Mouse (Mus musculus) heart, adult 8-10 months (tissue): Measurements from ENCODE around the gene Ccdc162. TPM values are rescaled to one million over a fixed set of nuclear protein-coding genes. Genes with fewer than 3 reads are reported as not detected.
"Not testable (repeated sequence)": the region's sequence is repeated elsewhere in the genome, so short reads cannot be mapped to it uniquely, and the experiment has no call there.

ENCODE experiments used
- DNase-seq: peaks from one replicate; pipeline ENCODE4 v3.0.0; 2022; ENCODE audit warnings: low spot score
- total RNA-seq, 4 experiments: library from RNA; stranded (reverse); gene quantifications; 2 replicates each; pipeline ENCODE4 v1.2.4; 2022

The Ccdc162 gene
- total RNA-seq, 4 experiments from 2014 or later = 0.20 TPM; not detected in 3

- DNase-seq = no peak
These were observed 19.4 kb downstream of the Ccdc162 start for GRCm38 (mm10) chr10:41697040-41697439.

DNA sequence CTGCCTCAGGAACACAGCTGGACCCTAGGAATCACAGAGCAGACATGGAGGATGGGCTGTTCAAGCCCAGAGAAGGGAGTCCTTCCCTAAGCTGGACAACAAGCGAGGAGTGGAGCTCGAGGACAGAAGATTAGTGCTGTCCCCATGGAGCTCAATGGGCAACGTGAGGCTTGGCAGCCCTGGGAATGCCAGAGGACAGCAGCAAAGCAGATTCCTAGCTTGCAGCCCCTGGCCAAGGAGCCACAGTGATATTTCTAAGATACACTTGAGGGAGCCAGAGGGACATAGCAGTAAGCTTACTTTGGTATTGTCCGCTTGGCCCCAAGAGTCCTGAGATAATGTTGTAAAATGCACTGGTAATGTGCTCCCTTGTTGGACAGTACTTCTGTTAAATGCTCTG is 25.5 kb downstream of the Ccdc162 start:
- no peak for DNase-seq

GRCm38 (mm10) chr10:41689941-41690887 is 26.2 kb downstream of the Ccdc162 start:
- peak; percentile 70 for DNase-seq

GRCm38 (mm10) chr10:41684548-41684996 is 31.9 kb downstream of the Ccdc162 start:
- DNase-seq = no peak

GRCm38 (mm10) chr10:41682546-41683393 is 33.7 kb downstream of the Ccdc162 start:
- peak; percentile 82 for DNase-seq

DNA sequence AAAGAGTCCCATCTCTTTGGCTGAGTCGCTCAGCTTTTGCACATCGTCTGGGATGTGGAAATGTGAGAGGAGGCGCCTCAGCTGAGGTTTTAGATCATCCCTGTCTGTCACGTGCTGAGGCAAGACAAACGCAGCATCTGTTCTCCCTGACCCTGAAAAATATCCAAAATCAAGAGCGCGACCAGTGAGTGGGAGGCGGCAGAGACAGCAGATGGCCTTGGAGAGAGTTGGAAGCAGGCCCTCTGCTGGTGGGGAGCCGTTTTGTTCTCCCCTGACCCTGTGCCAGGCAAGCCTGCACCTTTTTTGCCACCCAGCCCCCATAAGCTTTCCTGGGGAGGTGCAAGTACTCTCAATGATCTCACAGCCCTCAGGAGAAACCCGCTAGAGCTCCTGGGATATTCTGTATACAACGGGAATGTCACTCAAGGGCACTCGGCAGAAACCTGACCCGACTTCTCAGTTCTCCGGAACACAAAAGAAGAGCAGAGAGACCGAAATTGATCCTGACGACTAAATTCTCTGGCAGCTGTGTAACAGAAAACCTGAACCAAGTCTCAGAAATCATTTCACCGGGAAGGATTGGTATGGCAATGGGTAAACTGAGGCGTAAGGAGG is 37.6 kb downstream of the Ccdc162 start:
- peak; percentile 21 for DNase-seq

DNA sequence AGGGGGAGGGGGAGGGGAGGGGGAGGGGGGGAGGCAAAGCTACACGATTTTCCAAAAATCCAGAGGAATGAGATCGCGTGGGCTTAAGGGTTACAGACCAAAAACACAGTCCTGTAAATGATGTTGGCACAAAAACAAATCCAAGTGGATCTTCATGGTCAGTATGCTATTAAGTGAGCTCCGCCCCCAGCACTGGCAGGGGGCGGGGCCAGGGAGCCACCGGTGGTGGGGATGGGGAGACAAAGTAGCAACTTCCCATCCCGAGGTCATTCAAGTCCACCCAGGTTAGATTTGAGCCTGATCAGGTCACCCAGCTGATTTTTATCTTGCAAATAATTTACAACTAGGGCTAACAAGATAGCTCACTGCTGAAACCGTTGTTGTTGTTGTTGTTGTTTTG is 39.0 kb downstream of the Ccdc162 start:
- DNase-seq = no peak

DNA sequence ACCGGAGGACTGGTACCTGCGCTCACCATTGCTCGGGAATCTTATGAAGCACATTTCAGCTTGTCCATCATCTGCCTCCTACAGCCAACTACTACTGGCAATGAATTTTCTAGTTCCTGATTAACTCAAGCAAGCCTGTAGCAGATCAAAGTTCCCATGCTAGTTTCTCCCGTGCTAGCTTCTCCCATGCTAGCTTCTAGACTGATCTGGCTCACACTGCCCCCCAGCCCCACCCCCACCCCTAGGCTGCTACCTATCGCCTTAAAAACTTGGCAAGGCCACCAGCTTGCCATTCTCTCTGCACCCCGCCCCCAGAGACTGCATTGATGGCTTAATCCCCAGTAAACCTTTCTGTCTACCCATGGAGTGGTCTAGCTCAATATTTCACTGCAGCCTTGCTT is 39.8 kb downstream of the Ccdc162 start:
- DNase-seq = no peak

DNA sequence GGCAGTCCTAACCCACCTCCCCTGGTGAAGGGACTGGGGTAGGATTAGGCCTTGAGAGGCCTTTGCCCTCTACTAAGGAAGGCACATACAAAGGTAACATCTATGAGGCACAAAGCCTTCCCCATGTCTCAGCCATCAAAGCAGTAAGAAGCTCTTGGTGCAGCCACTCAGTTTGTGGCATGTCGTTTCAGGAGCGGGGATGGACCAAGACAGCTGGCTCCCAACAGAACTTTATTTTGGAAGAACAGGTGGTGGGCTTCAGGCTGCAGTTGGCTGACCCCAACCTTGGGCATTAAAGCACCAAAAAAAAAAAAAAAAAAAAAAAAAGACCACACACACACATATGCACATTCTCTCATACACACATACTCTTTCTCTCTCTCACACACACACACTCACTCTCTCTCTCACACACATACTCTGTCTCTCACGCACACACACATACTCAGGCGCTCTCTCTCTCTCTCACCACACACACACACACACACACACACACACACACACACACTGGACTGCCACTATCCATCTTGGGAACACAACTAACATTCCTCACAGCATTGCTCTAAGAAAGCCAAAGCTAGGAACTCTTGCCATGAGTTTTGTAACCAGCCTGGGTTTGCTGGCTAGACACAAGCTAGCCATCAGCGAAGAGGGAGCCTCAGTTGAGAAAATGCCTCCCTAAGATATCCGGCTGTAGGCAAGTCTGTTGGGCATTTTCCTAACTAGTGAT is 40.4 kb downstream of the Ccdc162 start:
- DNase-seq = no peak

DNA sequence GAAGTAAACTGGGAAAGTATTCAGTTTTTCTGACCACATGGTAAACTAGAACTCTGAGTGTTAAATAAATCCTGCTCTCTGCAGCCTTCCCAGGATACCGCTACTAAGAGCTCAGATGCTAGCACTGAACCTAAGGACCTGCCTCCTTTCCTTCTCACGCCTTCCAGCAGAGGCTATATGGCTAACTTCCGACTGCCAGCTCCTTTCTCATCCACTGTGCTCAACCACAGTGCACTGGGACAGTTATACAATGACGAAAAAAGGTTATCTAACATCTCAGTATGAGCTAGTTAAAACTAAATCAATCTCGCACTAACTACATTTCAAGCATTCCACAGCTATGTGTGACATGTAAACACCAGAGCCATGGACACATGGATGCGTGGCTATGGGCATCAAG is 41.2 kb downstream of the Ccdc162 start:
- DNase-seq = no peak

- no peak for DNase-seq
These were observed 42.1 kb downstream of the Ccdc162 start for GRCm38 (mm10) chr10:41674362-41674761.

DNA sequence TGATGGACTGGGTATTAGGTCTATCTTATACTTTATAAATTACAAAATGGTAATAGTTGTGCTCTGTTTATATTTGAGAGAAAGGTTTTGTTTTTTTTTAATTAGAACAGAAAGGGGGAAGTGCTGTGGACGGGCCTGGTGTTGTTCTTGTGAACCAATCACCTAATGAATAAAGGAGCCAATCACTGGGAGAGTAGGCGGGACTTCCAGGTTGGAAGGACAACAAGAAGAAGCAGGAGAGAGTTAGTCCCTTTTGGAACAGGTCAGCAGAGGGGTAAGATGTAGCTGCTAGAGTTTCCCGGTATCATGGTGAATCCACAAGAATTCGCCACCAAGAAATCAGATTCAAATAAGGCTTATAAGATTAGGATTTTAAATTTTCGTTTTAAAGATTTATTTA is 46.2 kb downstream of the Ccdc162 start:
- no peak for DNase-seq

- DNase-seq = no peak
These were observed 50.9 kb downstream of the Ccdc162 start for GRCm38 (mm10) chr10:41665498-41665897.

GRCm38 (mm10) chr10:41659671-41660070 is 56.8 kb downstream of the Ccdc162 start:
- DNase-seq = not testable (repeated sequence)

DNA sequence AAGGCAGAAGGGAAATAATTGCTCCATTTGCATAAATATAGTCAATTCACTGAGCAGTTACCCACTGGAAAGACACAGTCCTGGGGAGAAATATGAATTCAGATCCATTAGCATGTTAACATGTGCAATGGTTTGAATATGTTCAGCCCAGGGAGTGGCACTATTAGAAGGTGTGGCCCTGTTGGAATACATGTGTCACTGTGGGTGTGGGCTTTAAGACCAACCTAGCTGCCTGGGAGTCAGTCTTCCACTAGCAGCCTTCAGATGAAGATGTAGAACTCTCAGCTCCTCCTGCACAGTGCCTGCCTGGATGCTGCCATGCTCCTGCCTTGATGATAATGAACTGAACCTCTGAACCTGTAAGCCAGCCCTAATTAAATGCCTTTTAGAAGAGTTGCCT is 60.8 kb downstream of the Ccdc162 start:
- DNase-seq = not testable (repeated sequence)

- DNase-seq = no peak
These were observed 63.4 kb downstream of the Ccdc162 start for GRCm38 (mm10) chr10:41652988-41653387.

DNA sequence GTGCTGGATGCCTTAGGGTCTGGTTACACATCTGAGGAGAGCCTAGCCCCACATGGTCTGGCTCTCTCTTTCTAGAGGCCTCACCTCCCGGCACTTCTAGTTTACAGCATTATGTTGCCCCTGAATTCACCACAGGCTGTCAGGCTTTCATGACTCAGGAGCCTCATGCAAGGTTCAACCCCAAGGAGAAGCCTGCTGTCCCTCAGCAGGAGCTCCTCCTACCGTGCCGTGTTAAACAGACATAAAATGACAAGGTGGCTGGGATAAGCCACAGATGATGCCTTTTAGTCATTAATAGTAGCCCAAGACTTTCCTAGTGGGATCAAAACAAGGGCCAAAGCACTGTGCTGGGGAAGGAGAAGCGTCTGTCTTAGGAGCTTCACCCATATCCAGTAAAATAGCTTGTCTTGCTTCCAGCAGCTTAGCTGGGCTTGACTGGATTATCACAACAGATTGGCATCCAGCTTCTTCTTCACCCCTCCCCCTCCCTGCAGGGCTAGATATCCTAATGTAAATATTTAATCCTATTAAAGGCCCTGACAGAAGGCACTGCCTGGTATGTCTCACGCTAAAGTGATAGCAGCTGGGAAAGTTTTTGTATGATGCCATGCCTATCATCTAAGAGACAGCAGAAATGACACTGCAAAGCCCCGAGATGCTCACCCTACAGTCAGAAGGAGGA is 64.2 kb downstream of the Ccdc162 start:
- no peak for DNase-seq

- no peak for DNase-seq
These were observed 64.9 kb downstream of the Ccdc162 start for GRCm38 (mm10) chr10:41651532-41651931.

GRCm38 (mm10) chr10:41649186-41649585 is 67.2 kb downstream of the Ccdc162 start:
- no peak for DNase-seq

DNA sequence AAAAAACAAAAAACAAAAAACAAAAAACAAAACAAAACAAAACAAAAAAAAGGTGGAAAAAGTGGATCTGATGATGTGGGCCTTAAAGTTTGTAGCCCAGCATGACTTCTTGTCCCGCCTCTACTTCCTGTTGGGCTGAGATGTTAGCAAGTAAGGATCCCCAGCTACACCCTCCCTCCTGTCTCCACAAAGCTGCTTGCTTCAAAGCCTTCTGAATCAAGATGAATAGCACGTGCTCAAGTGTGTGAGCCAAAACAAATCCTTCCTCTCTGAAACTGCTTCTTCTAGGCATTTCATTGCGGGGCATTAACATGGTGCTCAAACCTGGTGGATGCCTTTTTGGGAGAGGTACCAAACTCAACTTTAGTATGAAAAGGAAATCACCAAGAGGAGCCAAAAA is 77.7 kb downstream of the Ccdc162 start:
- DNase-seq = no peak
